Mouse (Mus musculus): ENCODE measurements around the gene Enox1.
A peak's percentile ranks its signal among the peaks of the same experiment; 100 is the strongest.
"Not testable (repeated sequence)": the region's sequence is repeated elsewhere in the genome, so short reads cannot be mapped to it uniquely, and the experiment has no call there.

Enox1 gene

DNA sequence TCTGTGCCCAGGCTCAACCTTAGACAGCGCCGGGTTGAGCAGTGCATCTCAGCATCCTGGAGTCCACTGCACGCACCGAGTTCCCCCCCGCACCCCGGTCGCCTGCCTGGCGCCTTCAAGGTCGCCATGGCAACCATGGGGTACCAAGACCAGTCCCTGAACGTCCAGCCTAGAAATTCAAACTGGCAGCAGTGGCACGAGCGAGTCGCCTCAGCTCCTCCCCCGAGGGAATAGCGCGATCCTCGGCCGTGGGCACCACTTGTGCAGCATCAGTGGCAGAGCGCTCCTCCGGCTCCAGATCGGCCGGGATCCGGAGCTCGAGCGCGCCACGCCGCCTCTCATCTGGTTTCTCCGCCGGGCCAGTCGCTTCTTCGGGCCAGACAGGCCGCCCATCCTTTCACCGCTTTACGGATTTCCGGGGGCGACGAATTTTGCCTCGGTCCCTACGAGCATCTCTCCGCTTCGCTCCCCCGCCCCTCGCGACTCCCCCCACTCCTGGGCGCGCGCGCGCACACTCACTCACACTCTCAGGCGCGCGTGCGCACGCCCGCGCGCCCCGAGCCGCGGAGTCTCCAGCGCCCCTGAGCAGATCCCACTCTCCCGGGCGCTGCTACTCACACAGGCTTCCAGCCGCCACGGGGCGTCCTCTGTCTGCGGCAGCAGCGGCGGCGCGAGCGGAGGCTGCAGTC lies at the start of gene Enox1:
Gene Enox1, plus strand, starts transcription at position 542 of the 689 bp plus-strand sequence.
- DNase-seq = peak; percentile 81

GRCm38 (mm10) chr14:77110622-77111021 lies 45.9 kb upstream of the Enox1 start:
- not testable (repeated sequence) for DNase-seq

- DNase-seq = no peak
Observed at GRCm38 (mm10) chr14:77130612-77131011, 26.0 kb upstream of the Enox1 start.

DNA sequence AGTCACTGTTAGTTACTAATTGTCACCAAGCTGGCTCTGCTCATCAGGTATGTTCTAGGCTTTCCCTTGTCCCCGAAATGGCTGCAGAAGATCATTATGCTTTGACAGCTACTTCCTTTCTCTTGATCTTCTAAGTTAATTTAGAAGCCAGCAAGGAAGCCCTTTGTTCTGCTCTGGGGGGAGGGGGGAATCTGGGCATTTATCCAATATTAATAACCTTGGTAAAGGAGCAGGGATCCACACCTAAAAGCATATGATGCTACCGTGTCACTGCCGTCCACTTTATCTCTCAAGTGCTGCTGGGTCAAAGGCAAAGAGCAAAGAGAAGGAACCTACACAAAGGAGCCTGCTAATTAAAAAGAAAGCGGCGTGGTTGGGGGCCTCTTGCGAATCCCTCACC lies 19.6 kb upstream of the Enox1 start:
- DNase-seq = no peak

DNA sequence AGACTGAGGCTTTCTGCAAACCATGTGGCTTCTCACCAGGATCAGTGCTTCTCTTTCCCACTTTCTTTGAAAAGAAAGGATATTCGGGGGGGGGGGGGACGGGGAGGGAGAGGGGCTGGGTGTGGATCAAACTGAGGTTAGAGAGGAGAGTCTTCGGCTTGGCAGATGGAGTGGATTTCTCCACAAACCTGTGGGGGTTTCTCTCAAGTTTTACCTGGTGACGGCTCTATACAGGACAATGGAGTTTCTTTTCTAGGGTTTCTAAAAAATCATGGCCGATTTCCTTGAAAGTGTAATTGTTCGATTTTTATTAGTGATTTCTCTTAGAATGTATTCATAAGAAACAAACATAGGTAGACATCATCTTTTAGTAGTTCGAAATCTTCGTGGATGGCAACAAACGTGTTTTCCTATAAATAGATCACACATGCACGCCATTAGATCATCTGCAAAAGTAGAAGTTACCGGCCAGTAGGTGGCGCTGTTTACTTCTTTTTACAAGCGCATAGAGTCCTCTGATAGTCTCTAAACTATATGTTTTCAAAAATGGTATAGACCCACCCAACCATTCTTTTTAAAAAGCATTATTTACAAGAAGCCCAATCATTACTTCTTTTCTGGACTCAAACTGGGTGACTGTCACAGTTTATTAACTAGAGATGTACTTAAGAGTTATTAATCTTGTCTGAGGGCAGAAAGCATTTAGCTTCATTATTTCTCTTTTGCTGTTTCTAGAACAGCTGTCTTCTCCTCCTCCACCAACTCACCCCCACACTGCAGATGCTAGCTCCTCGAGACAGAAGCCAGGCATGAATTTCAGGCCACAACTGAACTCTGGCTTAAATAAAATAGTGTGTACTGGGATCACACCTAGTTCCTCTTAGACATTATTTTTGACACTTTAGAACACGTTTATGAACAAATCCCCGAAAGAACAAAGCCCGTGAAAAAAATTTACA lies 15.0 kb upstream of the Enox1 start:
- peak; percentile 68 for DNase-seq

DNA sequence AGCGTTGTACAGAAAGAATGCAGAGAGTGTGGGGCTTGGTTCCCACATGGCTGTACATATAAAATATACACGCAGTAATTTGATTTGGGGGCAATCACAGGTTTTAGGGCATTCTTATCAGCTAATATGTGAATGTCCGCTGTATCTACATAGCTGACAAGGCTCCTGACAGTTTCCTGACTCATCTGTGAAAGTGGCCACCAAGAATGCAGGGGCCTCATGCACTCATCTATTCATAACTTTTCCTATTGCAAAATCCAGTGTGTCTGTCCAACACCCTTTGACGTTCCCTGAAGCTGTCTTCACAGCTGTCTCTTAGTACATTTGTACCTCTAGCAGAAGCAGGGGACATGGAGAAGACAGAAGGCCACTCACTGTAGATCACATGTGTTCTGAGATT lies 11.5 kb upstream of the Enox1 start:
- DNase-seq = no peak

- DNase-seq = no peak
Observed at GRCm38 (mm10) chr14:77147635-77148034, 8.9 kb upstream of the Enox1 start.

- DNase-seq = no peak
Observed at GRCm38 (mm10) chr14:77150556-77150955, 6.0 kb upstream of the Enox1 start.

GRCm38 (mm10) chr14:77151431-77151830 lies 5.1 kb upstream of the Enox1 start:
- DNase-seq = no peak

DNA sequence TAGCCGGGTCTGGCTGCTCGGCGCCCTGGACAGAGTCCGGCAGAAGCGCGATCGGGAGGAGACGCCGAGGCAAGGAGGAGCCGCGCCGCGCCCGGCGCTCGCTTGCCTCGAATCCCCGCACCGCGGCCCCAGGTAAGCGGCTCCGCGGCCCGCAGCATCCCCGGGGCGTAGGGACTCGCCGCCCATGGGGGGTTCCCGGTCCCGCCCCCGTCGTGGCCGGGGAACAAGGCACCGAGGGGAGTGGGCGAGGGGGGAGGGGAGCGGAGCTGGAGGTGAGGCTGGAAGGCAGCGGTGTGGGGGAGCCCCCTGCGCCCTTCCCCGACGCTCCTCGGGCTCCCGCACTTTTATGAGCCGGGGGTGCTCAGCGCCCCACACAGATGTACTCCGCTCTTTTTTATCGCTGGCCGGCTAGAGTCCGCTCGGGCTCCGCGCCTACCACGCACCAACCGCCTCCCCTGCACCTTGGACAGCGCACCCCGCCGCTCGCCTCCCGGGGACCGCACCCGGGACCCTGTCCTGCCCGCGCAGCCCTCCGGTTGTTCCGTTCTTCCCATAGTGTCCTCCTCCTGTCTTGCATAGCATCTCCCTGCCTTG lies 445 bp downstream of the Enox1 start:
- DNase-seq = no peak

DNA sequence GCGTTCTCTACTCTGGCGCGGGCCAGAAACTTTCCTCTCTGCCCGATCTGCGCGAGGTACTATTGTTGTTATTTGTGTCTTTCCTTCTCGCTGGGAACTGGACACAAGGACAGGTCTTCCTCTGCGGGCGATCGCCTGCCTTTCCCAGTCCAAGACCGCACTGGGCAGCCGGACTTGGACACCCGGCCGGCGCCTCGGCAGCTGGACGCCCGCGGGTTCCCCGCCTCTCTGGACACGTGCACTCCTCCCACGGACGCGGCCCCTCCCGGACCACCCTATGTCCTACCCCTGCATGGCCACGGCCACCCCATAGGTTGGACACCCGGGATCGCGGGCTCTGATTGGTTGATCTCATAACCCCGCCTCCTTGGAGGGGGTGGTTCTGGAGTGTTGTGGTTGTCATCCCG lies 945 bp downstream of the Enox1 start:
- peak; percentile 85 for DNase-seq

DNA sequence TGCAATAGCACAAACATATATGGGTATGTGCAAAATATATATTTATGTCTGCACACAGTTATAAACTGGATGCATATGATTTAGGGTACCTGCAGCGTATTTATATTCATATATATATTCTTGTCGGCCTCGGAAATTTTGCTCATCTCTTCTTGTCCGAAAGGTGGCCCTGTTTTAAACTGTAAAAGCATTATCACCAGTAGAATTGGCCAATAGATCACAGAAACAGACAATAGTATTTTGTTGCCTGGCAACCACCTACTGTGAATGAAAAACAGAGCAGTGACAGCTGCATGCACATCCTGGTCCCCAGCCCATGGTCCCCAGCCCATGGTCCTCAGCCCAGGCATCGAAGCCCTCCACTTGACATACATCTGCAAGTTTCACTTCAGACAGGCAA lies 2.8 kb downstream of the Enox1 start:
- DNase-seq = no peak

DNA sequence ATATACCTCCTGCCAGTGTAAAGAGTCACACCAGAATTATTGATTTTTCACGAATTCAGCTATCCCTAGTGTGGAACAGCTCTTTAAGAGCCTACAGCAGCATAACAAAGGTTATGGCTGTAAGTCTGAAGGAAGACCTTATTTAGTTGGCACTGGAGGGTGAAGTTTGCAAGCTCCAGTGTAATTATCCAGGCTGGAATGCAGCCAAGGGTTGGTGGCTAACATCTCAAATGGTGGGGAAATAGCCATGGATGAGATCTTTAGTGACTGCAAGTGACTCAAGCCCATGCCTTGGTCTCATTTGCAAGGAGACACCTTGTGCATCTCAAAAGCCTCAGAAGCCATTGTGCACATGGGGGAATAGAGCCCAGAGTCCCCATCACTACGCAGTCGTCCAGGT lies 5.9 kb downstream of the Enox1 start:
- no peak for DNase-seq

DNA sequence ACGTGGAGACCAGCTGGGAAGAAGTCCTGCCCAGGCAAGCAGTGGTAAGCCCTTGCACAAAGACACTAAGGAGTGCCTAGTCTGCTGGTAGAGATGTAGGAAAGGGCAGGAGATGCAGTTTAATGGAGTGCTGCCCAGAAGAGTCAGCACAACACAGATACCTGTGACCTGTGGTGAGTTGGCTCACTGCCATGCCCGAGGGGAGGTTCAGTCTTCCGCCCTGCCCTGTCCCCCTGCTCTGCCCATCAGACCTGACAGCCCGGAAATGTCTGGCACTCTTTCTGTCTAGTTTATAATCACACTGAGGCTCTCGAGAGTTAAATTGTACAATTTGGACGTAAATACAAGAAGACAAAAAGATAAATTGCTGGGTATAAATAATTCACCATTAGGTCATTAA lies 7.8 kb downstream of the Enox1 start:
- no peak for DNase-seq

DNA sequence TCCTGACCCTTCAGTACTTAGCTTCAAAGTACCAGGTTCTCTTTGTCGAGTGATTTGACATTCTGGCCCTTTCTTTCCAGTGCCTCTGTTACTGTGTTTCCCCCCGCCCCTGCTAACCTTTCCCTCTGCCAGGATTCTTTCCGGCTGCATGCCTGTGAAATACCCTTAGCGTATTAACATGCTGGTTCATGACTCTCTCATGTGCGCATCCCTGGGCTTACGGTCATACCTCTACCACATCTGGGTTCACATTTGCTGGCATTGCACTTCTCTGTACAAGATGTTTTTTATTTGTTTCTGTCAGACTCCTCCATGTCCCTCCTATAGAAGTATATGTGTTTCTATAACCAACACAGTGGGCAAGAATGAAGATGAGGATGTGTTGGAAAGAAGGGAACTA lies 11.6 kb downstream of the Enox1 start:
- DNase-seq = no peak

- peak; percentile 67 for DNase-seq
Observed at GRCm38 (mm10) chr14:77174491-77174890, 17.9 kb downstream of the Enox1 start.

DNA sequence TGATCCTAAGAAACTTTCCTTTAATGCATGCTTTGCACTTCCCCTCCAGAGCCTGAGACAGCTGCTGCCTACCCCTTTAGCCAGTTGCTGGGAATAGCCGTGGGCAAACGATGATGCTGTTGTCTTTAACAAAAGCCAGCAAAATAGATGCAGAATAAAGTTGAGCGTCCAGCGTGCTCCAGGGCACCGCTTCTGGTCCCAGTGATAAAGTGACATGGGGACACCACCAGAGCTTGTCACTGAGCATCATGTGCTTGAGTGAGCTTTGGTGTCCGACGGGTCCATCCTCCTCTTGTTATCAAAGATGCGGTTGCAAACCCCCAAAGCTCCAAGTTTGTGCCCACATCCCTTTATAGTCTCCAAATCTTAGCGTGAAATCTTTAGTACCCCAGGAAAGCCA lies 18.4 kb downstream of the Enox1 start:
- no peak for DNase-seq

GRCm38 (mm10) chr14:77180241-77180640 lies 23.7 kb downstream of the Enox1 start:
- no peak for DNase-seq

DNA sequence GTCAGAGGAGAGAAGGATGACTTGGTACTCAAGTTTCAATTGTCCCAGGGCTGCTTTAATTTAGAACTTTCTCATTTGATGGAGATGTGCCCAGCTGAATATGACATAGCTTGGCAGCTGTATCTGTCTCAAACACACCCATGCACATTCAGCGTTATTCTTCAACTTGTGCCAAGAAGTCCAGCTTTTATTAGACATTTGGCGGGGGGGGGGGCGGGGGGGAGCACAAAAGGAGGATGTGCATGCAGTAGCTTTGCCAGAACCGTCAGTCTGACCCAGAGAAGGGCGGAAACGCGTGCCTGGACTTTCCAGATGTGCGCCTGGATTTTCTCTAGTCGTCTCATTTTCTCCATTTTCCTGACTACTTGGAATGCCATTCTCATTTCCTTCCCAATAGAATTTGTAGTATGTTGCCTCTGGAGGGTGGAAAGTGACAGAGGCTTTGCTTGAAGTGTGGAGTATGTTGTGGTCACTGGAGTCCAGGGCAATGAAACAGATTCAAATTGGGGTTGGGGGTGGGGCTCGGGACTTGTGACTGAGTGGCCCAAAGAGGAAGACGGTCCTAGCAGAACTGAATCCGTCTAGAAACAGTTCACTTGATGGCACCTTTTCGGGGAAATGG lies 24.3 kb downstream of the Enox1 start:
- no peak for DNase-seq

DNA sequence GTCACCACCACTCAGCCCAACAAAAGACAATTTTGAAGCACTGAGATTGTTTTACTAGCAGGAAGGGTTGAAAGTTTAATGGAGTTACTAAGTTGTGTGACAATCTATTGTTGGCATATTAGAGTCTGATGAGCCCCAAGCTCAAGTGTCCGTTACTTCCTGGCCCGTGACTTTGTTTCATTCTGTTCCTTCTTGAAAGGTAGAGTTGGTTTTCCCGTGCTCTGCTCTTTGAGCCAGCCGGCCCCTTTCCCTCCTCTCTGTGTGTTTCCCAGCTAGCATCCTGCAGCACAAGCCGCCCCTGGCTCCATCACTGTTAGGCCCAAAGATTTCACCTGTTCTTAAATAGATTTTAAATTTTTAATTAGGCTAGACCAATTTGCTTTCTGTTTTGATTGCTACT lies 26.9 kb downstream of the Enox1 start:
- DNase-seq = no peak

DNA sequence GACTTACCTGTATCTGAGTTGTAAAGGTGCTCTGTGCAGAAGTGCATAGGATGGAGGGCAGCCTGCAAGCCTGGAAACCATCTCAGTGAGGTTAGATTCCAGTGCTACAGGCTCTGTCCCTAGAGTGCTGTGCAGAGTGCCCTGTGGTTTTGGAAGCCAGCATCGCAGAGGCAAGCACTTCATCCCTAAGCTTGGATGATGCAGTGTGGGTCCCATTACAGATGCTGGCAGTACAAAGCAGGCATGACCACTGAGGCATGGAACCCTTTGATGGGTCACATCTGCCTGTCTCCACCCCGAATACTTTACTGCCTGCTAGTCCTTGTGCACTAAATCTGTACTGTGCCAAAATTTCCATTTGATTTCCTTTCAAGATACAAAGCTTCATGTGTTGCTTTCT lies 33.6 kb downstream of the Enox1 start:
- DNase-seq = no peak

GRCm38 (mm10) chr14:77195314-77196020 lies 38.9 kb downstream of the Enox1 start:
- DNase-seq = no peak

GRCm38 (mm10) chr14:77196246-77196645 lies 39.7 kb downstream of the Enox1 start:
- no peak for DNase-seq
